Mouse (Mus musculus) midbrain, embryonic 12.5 days (tissue): Measurements from ENCODE around the gene Gm44502. TPM values are rescaled to one million over a fixed set of nuclear protein-coding genes. Genes with fewer than 3 reads are reported as not detected.

Source experiments
- ATAC-seq: fragments of 200-750 bp; cut with Nextera tagmentation; 2 replicates; pipeline ENCODE4 v1.8.0; 2017; ENCODE audit warnings: low read depth, moderate TSS enrichment, moderate library complexity; ENCODE audit not compliant: low FRiP score
- H3K27ac ChIP-seq: fragments of 300-500 bp; sonication (generic); replicated peaks from 2 replicates; pipeline ENCODE4 v1.5.1; 2016; ENCODE audit warnings: mild to moderate bottlenecking
- H3K27me3 ChIP-seq: fragments of 300-500 bp; sonication (generic); 2 replicates; pipeline ENCODE4 v1.6.1; 2016; ENCODE audit warnings: mild to moderate bottlenecking
- H3K36me3 ChIP-seq: fragments of 300-500 bp; sonication (generic); 2 replicates; pipeline ENCODE4 v1.6.1; 2016
- H3K4me1 ChIP-seq: fragments of 300-500 bp; sonication (generic); 2 replicates; pipeline ENCODE4 v1.6.1; 2016
- H3K4me2 ChIP-seq: fragments of 300-500 bp; sonication (generic); replicated peaks from 2 replicates; pipeline ENCODE4 v1.6.1; 2016; ENCODE audit warnings: mild to moderate bottlenecking, moderate library complexity
- H3K4me3 ChIP-seq: fragments of 300-500 bp; sonication (generic); 2 replicates; pipeline ENCODE4 v1.5.1; 2016; ENCODE audit warnings: mild to moderate bottlenecking
- H3K9ac ChIP-seq: fragments of 300-500 bp; sonication (generic); replicated peaks from 2 replicates; pipeline ENCODE4 v1.6.1; 2016; ENCODE audit warnings: mild to moderate bottlenecking, moderate library complexity
- H3K9me3 ChIP-seq: fragments of 300-500 bp; sonication (generic); 2 replicates; pipeline ENCODE4 v1.6.1; 2016; ENCODE audit warnings: mild to moderate bottlenecking
- WGBS: fragments of 180-500 bp; shearing (Covaris S2); methylation state at CpG from one replicate; pipeline ENCODE4 v1.1.7; 2016; 5-methylcytosine and 5-hydroxymethylcytosine counted together
- polyA plus RNA-seq: library from polyadenylated mRNA; unstranded; fragments of >200 nt; fragmentation: Nextera tagmentation; extraction: Ambion mirVana; gene quantifications from 2 replicates; pipeline ENCODE4 v1.2.1, GENCODE M21; 2016

Gm44502 gene
- polyA plus RNA-seq, 1 experiment from 2014 or later = not detected

- no peak overlapping the region for H3K27ac ChIP-seq
- H3K9me3 ChIP-seq = no peaks in the 10 kb centered on the region
- 0 out of 2 replicates have a peak, but pooled peaks cover 4% of the 10 kb centered on the region for H3K36me3 ChIP-seq
- ATAC-seq = no peak
- H3K4me1 ChIP-seq = peaks cover 5% of the 10 kb centered on the region; the same call in 1 of the 2 replicates
- 29% methylated on average over 2 of the region's 2 CpGs for WGBS
- H3K4me2 ChIP-seq = no peak overlapping the region
- no peak overlapping the region for H3K4me3 ChIP-seq
- no peaks in the 10 kb centered on the region for H3K27me3 ChIP-seq
- no peak overlapping the region for H3K9ac ChIP-seq
These were observed 39.1 kb upstream of the Gm44502 start for GRCm38 (mm10) chr15:89468577-89468976.

GRCm38 (mm10) chr15:89465052-89465451 lies 35.6 kb upstream of the Gm44502 start:
- Histone ChIP-seq H3K4me2 (no peak overlapping the region), H3K36me3 (peaks cover 34% of the 10 kb centered on the region), H3K4me1 (peaks cover 5% of the 10 kb centered on the region; the same call in 1 of the 2 replicates), H3K9ac (no peak overlapping the region), H3K9me3 (no peaks in the 10 kb centered on the region), H3K27me3 (no peaks in the 10 kb centered on the region), H3K4me3 (no peak overlapping the region), H3K27ac (peak overlapping the region; percentile 30; the same call in 1 of the 2 replicates)
- peak; percentile 42; the same call in 1 of the 2 replicates for ATAC-seq
- 3% methylated on average over 1 of the region's 1 CpGs for WGBS

GRCm38 (mm10) chr15:89463334-89464235 lies 34.1 kb upstream of the Gm44502 start:
- Histone ChIP-seq H3K9me3 (no peaks in the 10 kb centered on the region), H3K36me3 (peaks cover 45% of the 10 kb centered on the region), H3K27me3 (no peaks in the 10 kb centered on the region), H3K4me2 (no peak overlapping the region), H3K9ac (no peak overlapping the region), H3K27ac (no peak overlapping the region), H3K4me1 (peaks cover 5% of the 10 kb centered on the region; the same call in 1 of the 2 replicates), H3K4me3 (no peak overlapping the region)
- ATAC-seq = no peak
- whole genome bisulfite sequencing = 66% methylated on average over 5 of the region's 5 CpGs

GRCm38 (mm10) chr15:89462176-89462575 lies 32.7 kb upstream of the Gm44502 start:
- no peaks in the 10 kb centered on the region for H3K27me3 ChIP-seq
- H3K4me2 ChIP-seq = no peak overlapping the region
- no peak overlapping the region for H3K27ac ChIP-seq
- WGBS = 84% methylated on average over 7 of the region's 7 CpGs
- no peak overlapping the region for H3K9ac ChIP-seq
- H3K4me1 ChIP-seq = peaks cover 5% of the 10 kb centered on the region; the same call in 1 of the 2 replicates
- no peak overlapping the region for H3K4me3 ChIP-seq
- peaks cover 59% of the 10 kb centered on the region for H3K36me3 ChIP-seq
- H3K9me3 ChIP-seq = no peaks in the 10 kb centered on the region
- ATAC-seq = no peak

GRCm38 (mm10) chr15:89461321-89461720 lies 31.8 kb upstream of the Gm44502 start:
- no peak overlapping the region for H3K4me2 ChIP-seq
- WGBS = 89% methylated on average over 15 of the region's 15 CpGs
- no peak overlapping the region for H3K4me3 ChIP-seq
- no peaks in the 10 kb centered on the region for H3K9me3 ChIP-seq
- no peak overlapping the region for H3K9ac ChIP-seq
- H3K36me3 ChIP-seq = peaks cover 68% of the 10 kb centered on the region
- no peaks in the 10 kb centered on the region for H3K27me3 ChIP-seq
- H3K27ac ChIP-seq = no peak overlapping the region
- peaks cover 5% of the 10 kb centered on the region; the same call in 1 of the 2 replicates for H3K4me1 ChIP-seq
- no peak for ATAC-seq

- peaks cover 68% of the 10 kb centered on the region for H3K36me3 ChIP-seq
- WGBS = 83% methylated on average over 10 of the region's 10 CpGs
- H3K4me3 ChIP-seq = no peak overlapping the region
- no peaks in the 10 kb centered on the region for H3K27me3 ChIP-seq
- no peak for ATAC-seq
- no peaks in the 10 kb centered on the region for H3K9me3 ChIP-seq
- H3K9ac ChIP-seq = no peak overlapping the region
- H3K4me2 ChIP-seq = no peak overlapping the region
- H3K4me1 ChIP-seq = peaks cover 13% of the 10 kb centered on the region
- H3K27ac ChIP-seq = no peak overlapping the region
These were observed 30.8 kb upstream of the Gm44502 start for GRCm38 (mm10) chr15:89460298-89460697.

- Histone ChIP-seq H3K9ac (no peak overlapping the region), H3K4me3 (no peak overlapping the region), H3K27ac (no peak overlapping the region), H3K4me1 (peaks cover 13% of the 10 kb centered on the region), H3K4me2 (no peak overlapping the region), H3K36me3 (peaks cover 68% of the 10 kb centered on the region), H3K27me3 (no peaks in the 10 kb centered on the region), H3K9me3 (no peaks in the 10 kb centered on the region)
- ATAC-seq = no peak
- 90% methylated on average over 7 of the region's 7 CpGs for WGBS
These were observed 30.3 kb upstream of the Gm44502 start for GRCm38 (mm10) chr15:89459821-89460220.

- Histone ChIP-seq H3K9me3 (no peaks in the 10 kb centered on the region), H3K36me3 (peaks cover 68% of the 10 kb centered on the region), H3K27me3 (no peaks in the 10 kb centered on the region), H3K27ac (no peak overlapping the region), H3K4me2 (no peak overlapping the region), H3K4me1 (peaks cover 17% of the 10 kb centered on the region), H3K4me3 (no peak overlapping the region), H3K9ac (no peak overlapping the region)
- WGBS = 95% methylated on average over 15 of the region's 15 CpGs
- ATAC-seq = no peak
These were observed 29.4 kb upstream of the Gm44502 start for GRCm38 (mm10) chr15:89458942-89459341.

- H3K9me3 ChIP-seq = no peaks in the 10 kb centered on the region
- 72% methylated on average over 6 of the region's 6 CpGs for WGBS
- H3K27ac ChIP-seq = no peak overlapping the region
- H3K36me3 ChIP-seq = peaks cover 40% of the 10 kb centered on the region
- H3K4me1 ChIP-seq = peaks cover 23% of the 10 kb centered on the region
- peak overlapping the region; percentile 73 for H3K9ac ChIP-seq
- peak overlapping the region; percentile 90 for H3K4me2 ChIP-seq
- H3K27me3 ChIP-seq = peaks cover 24% of the 10 kb centered on the region
- H3K4me3 ChIP-seq = peak overlapping the region; percentile 64
- ATAC-seq = no peak
These were observed 26.1 kb upstream of the Gm44502 start for GRCm38 (mm10) chr15:89455642-89456041.

- H3K27ac ChIP-seq = peak overlapping the region; percentile 54
These were observed 25.4 kb upstream of the Gm44502 start for GRCm38 (mm10) chr15:89454857-89455256.

GRCm38 (mm10) chr15:89453865-89454478 lies 24.5 kb upstream of the Gm44502 start, which contains the start of gene Mapk8ip2:
Gene Mapk8ip2, plus strand, starts transcription at chr15:89453913.
- H3K27ac ChIP-seq = peak within 1 kb of the TSS; percentile 54
- peak; percentile 78 for ATAC-seq
- H3K4me1 ChIP-seq = peaks cover 23% of the 10 kb centered on the region
- peaks cover 27% of the 10 kb centered on the region for H3K36me3 ChIP-seq
- H3K9ac ChIP-seq = peak within 1 kb of the TSS; percentile 73
- H3K4me3 ChIP-seq = peak within 1 kb of the TSS; percentile 64
- no peaks in the 10 kb centered on the region for H3K9me3 ChIP-seq
- H3K27me3 ChIP-seq = peaks cover 27% of the 10 kb centered on the region
- peak within 1 kb of the TSS; percentile 90 for H3K4me2 ChIP-seq
- under 1% methylated on average over 53 of the region's 53 CpGs for WGBS

More at GRCm38 (mm10) chr15:89454857-89455256, 25.4 kb upstream of the Gm44502 start:
- Histone ChIP-seq H3K9ac (peak overlapping the region; percentile 73), H3K4me3 (peak overlapping the region; percentile 64), H3K27me3 (peaks cover 24% of the 10 kb centered on the region), H3K4me2 (peak overlapping the region; percentile 90), H3K36me3 (peaks cover 33% of the 10 kb centered on the region), H3K4me1 (peaks cover 23% of the 10 kb centered on the region), H3K9me3 (no peaks in the 10 kb centered on the region)
- WGBS = 8% methylated on average over 4 of the region's 6 CpGs
- ATAC-seq = peak; percentile 35
